Mouse (Mus musculus) limb, embryonic 12.5 days (tissue): ENCODE measurements around the gene Rab3b. TPM values are rescaled to one million over a fixed set of nuclear protein-coding genes. Genes with fewer than 3 reads are reported as not detected.
"Not testable (repeated sequence)": the region's sequence is repeated elsewhere in the genome, so short reads cannot be mapped to it uniquely, and the experiment has no call there.

Experiments used
- ATAC-seq: fragments of 200-750 bp; cut with Nextera tagmentation; 2 replicates; pipeline ENCODE4 v1.8.0; 2017; ENCODE audit warnings: low read depth, moderate TSS enrichment; ENCODE audit not compliant: insufficient number of reproducible peaks, insufficient read depth, low FRiP score, low TSS enrichment
- H3K27ac ChIP-seq: fragments of 300-500 bp; sonication (generic); 2 replicates; pipeline ENCODE4 v1.5.1; 2016; ENCODE audit warnings: mild to moderate bottlenecking, moderate library complexity
- H3K27me3 ChIP-seq: fragments of 300-500 bp; sonication (generic); 2 replicates; pipeline ENCODE4 v1.6.1; 2016; ENCODE audit warnings: mild to moderate bottlenecking, moderate library complexity
- H3K36me3 ChIP-seq: fragments of 300-500 bp; sonication (generic); 2 replicates; pipeline ENCODE4 v1.6.1; 2016; ENCODE audit warnings: mild to moderate bottlenecking, moderate library complexity
- H3K4me1 ChIP-seq: fragments of 300-500 bp; sonication (generic); replicated peaks from 2 replicates; pipeline ENCODE4 v1.6.1; 2016
- H3K4me2 ChIP-seq: fragments of 300-500 bp; sonication (generic); 2 replicates; pipeline ENCODE4 v1.6.1; 2016; ENCODE audit warnings: mild to moderate bottlenecking, moderate library complexity
- H3K4me3 ChIP-seq: fragments of 300-500 bp; sonication (generic); replicated peaks from 2 replicates; pipeline ENCODE4 v1.5.1; 2016; ENCODE audit warnings: mild to moderate bottlenecking
- H3K9ac ChIP-seq: fragments of 300-500 bp; sonication (generic); replicated peaks from 2 replicates; pipeline ENCODE4 v1.6.1; 2016; ENCODE audit warnings: mild to moderate bottlenecking, moderate library complexity
- H3K9me3 ChIP-seq: fragments of 300-500 bp; sonication (generic); 2 replicates; pipeline ENCODE4 v1.6.1; 2016; ENCODE audit warnings: mild to moderate bottlenecking, moderate library complexity
- WGBS: fragments of 180-500 bp; shearing (Covaris S2); methylation state at CpG from one replicate; pipeline ENCODE4 v1.1.7; 2016; 5-methylcytosine and 5-hydroxymethylcytosine counted together
- polyA plus RNA-seq: library from polyadenylated mRNA; unstranded; fragments of >200 nt; fragmentation: Nextera tagmentation; extraction: Ambion mirVana; gene quantifications from 2 replicates; pipeline ENCODE4 v1.2.1, GENCODE M21; 2016

Gene Rab3b
- polyA plus RNA-seq, 1 experiment from 2014 or later: 15.6 TPM

DNA sequence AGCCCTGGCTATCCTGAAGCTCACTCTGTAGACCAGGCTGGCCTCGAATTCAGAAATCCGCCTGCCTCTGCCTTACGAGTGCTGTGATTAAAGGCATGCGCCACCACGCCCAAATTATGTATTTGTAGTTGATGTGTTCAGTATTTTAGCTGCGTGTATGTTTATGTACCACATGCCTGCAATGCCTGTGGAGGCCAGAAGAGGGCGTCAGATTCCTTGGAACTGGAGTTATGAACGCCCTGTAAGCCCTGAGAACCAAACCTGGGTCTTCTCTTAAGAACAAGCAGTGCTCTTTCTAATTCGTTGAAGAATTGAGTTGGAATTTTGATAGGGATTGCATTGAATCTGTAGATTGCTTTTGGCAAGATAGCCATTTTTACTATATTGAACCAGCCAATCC lies 49.1 kb downstream of the Rab3b start:
- not testable (repeated sequence) for H3K27ac ChIP-seq, H3K9me3 ChIP-seq, H3K4me2 ChIP-seq, H3K27me3 ChIP-seq, H3K36me3 ChIP-seq, H3K4me3 ChIP-seq, H3K4me1 ChIP-seq, H3K9ac ChIP-seq, ATAC-seq
- 79% methylated on average over 9 of the region's 9 CpGs for WGBS

DNA sequence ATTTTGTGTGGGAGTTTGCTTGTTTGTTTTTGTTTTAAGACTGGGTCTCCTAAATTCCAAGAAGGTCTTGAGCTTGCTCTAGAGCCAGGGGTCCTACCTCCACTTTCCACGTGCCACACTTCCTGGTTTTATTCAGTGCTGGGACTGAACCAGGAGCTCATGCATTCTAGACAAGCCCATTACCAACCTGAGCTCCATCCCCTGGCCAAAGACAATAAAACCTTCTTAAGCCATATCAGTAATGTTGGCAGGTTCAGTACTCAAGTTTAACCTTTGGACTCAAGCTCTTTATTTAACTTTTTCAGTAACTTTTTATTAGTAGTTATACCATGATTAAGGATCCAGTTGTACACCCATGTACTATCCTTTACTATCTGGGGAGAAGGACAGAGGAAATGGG lies 54.3 kb downstream of the Rab3b start:
- WGBS: 64% methylated on average over 1 of the region's 1 CpGs
- no peak overlapping the region for H3K4me2 ChIP-seq
- no peak for ATAC-seq

DNA sequence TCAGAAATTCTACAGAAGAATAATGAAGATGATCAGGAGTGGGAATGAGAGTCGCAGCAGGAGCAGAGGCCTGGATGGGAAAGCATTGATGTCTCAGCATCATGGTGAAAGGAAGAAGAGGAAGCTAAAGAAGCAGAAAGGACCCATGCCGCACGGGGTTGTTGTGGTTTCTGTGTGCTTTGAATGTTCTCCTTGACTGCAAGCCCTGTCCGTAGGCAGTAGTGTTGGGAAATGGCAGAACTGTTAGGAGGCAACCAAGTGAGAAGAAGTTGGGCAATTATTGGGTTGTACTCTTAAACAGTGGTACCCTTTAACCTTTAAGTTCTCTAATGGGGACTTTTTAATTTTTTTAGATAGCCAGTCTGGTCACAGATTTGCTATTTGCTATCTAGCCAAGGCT lies 56.0 kb downstream of the Rab3b start:
- WGBS: 95% methylated on average over 4 of the region's 4 CpGs
- Histone ChIP-seq H3K4me3 (no peak overlapping the region), H3K9ac (no peak overlapping the region), H3K9me3 (no peaks in the 10 kb centered on the region), H3K27ac (no peak overlapping the region), H3K4me2 (no peak overlapping the region), H3K4me1 (0 out of 2 replicates have a peak, but pooled peaks cover 9% of the 10 kb centered on the region), H3K27me3 (no peaks in the 10 kb centered on the region), H3K36me3 (no peaks in the 10 kb centered on the region)
- ATAC-seq: no peak

More for the DNA sequence above, 54.3 kb downstream of the Rab3b start:
- Histone ChIP-seq H3K9ac (no peak overlapping the region), H3K36me3 (no peaks in the 10 kb centered on the region), H3K27me3 (no peaks in the 10 kb centered on the region), H3K27ac (no peak overlapping the region), H3K9me3 (no peaks in the 10 kb centered on the region), H3K4me3 (no peak overlapping the region), H3K4me1 (0 out of 2 replicates have a peak, but pooled peaks cover 4% of the 10 kb centered on the region)

DNA sequence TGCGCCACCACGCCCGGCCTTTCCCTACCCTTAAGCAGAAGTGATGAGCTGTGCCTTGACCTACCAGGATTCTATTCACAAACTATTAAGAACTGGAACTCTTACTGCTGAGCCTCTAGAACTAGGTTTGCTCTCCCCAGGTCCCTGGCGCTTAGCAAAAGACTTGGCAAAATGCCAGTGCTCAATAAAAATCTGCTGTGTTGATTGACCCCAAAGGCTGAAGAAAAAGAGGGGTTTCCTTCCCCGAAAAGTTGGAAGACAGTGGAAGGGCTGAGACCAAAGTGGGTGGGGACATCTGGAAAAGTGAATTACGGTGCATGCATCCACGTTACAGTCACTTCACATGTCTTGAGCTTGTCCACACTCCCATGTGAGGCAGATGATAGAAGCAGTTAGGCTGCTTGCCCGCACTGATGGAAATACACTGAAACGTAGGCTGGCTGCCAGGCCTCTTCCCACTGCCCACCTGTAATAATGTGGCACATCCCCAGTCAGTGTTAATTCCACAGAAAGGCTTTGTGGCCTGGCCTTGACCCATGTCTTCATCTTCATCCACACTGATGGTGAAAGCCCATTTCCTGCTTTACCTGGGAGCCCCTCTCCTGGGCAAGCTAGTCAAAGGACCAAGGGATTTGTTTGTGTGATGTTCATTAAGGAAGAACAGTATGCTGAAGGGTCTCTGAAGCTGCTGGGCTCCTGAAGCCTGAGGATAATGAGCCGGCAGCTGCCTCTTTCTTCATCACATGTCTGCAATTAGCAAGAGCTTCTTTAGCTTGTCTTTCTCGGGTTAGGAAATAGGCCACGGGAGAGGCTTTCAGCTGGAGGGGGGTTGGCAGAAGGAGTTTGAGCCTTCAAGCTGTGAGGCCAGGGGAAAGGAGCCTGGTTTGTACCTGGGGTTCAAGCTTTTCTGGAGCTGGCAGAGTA lies 59.2 kb downstream of the Rab3b start:
- Histone ChIP-seq H3K27ac (no peak overlapping the region), H3K4me2 (no peak overlapping the region), H3K36me3 (no peaks in the 10 kb centered on the region), H3K9me3 (no peaks in the 10 kb centered on the region), H3K27me3 (no peaks in the 10 kb centered on the region), H3K9ac (no peak overlapping the region), H3K4me3 (no peak overlapping the region), H3K4me1 (peaks cover 13% of the 10 kb centered on the region; the same call in 1 of the 2 replicates)
- WGBS: 58% methylated on average over 12 of the region's 12 CpGs
- no peak for ATAC-seq

DNA sequence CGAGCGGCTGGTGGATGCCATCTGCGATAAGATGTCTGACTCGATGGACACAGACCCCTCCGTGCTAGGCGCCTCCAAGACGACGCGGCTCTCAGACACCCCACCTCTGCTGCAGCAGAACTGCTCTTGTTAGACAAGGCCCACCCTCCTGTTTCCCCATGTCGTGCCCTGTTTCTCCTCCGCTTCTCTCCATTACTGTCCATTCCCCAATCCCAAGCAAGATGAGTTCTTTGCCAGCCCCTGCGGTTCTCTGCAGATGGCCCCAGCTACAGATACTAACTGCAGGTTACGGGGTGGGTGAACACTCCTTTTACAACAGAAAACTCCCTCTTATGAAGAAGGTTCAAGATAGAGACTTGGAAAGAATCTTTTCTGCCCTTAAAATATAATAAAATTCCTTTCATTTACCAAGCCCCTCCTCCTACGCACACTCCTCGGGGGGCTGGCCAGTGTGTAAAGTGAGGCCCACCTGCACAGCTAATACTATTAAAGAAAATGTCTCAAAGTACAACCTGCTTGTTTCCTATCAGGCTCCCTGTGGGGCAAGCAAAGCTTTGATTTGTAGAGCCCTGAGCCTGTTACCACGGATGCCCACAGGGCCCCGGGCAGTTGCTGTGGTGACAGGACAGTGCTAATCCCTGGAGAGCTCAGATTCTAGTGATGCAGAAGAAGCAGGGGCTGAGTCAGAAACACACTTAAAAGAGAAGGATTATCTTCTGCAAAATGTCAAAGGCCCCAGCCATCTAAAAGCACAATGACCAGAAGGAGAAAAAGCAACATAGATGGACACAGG lies 62.0 kb downstream of the Rab3b start:
- H3K27ac ChIP-seq: no peak overlapping the region
- no peaks in the 10 kb centered on the region for H3K36me3 ChIP-seq
- 77% methylated on average over 17 of the region's 17 CpGs for WGBS
- no peaks in the 10 kb centered on the region for H3K9me3 ChIP-seq
- no peak overlapping the region for H3K9ac ChIP-seq
- no peak overlapping the region for H3K4me2 ChIP-seq
- no peaks in the 10 kb centered on the region for H3K27me3 ChIP-seq
- ATAC-seq: no peak
- H3K4me3 ChIP-seq: no peak overlapping the region
- peaks cover 13% of the 10 kb centered on the region; the same call in 1 of the 2 replicates for H3K4me1 ChIP-seq

DNA sequence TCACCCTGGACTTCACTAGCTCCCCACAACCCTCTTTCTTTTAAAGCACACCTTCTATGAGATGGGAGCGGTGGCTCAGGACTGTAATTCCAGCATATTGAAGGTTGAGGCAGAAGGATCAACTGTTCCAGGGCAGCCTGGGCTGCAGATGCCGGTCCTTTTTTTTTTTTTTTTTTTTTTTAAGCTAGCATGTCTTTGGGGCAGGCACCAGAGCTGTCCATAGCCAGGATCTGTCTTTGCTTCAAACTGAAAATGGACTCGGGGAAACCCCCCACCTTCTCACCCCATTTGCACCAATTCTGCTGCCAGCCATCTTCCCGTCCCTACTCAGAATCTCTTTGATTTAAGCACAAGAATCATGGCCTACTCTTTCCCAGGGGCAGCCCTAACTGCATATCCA lies 63.3 kb downstream of the Rab3b start:
- ATAC-seq: no peak
- 80% methylated on average over 4 of the region's 4 CpGs for WGBS

DNA sequence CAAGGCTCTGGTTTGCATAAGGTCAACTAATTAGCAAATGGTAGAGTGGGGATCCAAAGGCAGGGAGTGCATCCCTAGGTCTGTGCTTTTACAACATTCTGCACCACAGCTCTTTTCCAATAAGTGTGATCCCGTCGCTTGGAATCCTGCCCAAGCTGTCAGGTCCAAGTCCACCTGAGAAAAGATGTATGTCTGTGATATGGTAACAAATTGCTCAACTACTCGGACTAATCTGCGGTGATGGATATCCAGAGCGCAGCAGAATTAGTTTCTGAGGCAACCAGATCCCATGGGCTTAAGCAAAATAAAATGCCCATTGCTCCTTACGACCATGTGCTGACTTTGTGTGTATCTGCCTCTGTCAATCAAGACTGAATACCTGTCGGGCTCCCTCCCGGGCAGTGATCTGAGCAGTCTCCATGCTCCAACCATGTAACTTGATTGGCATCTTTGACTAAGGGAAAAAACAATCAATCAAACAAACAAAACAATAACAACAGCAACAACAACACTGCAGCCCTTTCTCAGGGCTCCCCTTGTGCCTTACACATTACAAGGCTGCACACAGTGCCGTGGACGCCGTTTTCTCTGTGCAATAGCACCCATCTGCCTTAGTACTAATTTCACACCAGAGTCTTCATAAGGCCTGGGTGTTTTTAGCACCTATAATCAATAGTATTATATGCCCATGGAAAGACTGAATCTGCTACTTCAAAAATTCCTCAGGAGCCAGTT lies 64.3 kb downstream of the Rab3b start:
- H3K9me3 ChIP-seq: no peaks in the 10 kb centered on the region
- no peak overlapping the region for H3K9ac ChIP-seq
- ATAC-seq: no peak
- no peak overlapping the region for H3K4me2 ChIP-seq
- no peaks in the 10 kb centered on the region for H3K36me3 ChIP-seq
- H3K27ac ChIP-seq: no peak overlapping the region
- WGBS: 85% methylated on average over 11 of the region's 11 CpGs
- H3K4me3 ChIP-seq: no peak overlapping the region
- peaks cover 10% of the 10 kb centered on the region; the same call in 1 of the 2 replicates for H3K4me1 ChIP-seq
- H3K27me3 ChIP-seq: no peaks in the 10 kb centered on the region

More for the DNA sequence above, 63.3 kb downstream of the Rab3b start:
- no peak overlapping the region for H3K4me3 ChIP-seq
- H3K36me3 ChIP-seq: no peaks in the 10 kb centered on the region
- no peak overlapping the region for H3K4me2 ChIP-seq
- H3K27me3 ChIP-seq: no peaks in the 10 kb centered on the region
- H3K9ac ChIP-seq: no peak overlapping the region
- no peak overlapping the region for H3K27ac ChIP-seq
- H3K9me3 ChIP-seq: no peaks in the 10 kb centered on the region
- peaks cover 13% of the 10 kb centered on the region; the same call in 1 of the 2 replicates for H3K4me1 ChIP-seq

DNA sequence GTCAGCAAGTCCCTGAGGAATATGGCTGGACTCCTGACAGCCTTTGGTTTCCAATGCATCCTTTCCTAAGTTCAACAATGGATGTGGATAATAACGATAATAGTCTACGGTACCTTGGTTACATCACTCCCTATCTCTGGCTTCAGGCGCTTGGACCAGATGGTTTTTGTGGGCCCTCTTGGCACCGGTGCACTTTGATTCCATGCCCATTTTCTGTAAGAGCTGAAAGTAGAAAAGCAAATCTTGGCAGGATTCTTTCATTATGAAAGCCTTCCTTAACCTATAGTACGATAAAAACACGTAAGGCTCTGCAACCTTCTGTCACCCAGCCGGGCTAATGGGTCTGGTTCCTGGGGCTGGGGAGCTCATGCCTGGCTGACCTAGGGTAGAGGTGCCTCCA lies 70.3 kb downstream of the Rab3b start:
- H3K27me3 ChIP-seq: no peaks in the 10 kb centered on the region
- H3K36me3 ChIP-seq: no peaks in the 10 kb centered on the region
- no peaks in the 10 kb centered on the region for H3K9me3 ChIP-seq
- no peak overlapping the region for H3K4me2 ChIP-seq
- 92% methylated on average over 7 of the region's 7 CpGs for WGBS
- H3K27ac ChIP-seq: no peak overlapping the region
- H3K4me3 ChIP-seq: no peak overlapping the region
- H3K4me1 ChIP-seq: no peaks in the 10 kb centered on the region
- no peak for ATAC-seq
- H3K9ac ChIP-seq: no peak overlapping the region

DNA sequence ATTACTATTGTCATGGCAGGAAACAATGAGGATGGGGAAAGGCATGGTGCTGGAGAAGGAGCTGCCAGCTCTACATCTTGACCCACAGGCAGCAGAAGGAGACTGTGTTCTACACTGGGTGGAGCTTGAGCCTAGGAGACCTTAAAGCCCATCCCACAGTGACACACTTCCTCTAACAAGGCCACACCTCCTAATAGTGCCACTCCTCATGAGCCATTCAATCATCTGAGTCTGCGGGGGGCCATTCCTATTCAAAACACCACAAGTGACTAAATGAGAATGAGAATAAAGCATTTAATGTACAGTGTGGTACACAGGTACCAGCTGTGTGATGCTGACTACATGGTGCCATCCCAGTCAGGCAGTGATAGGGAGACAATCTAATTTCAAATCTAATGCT lies 71.3 kb downstream of the Rab3b start:
- Histone ChIP-seq H3K27ac (no peak overlapping the region), H3K4me3 (no peak overlapping the region), H3K4me2 (no peak overlapping the region), H3K9ac (no peak overlapping the region), H3K9me3 (no peaks in the 10 kb centered on the region), H3K4me1 (no peaks in the 10 kb centered on the region), H3K27me3 (no peaks in the 10 kb centered on the region), H3K36me3 (no peaks in the 10 kb centered on the region)
- ATAC-seq: no peak
- 81% methylated on average over 1 of the region's 1 CpGs for WGBS

DNA sequence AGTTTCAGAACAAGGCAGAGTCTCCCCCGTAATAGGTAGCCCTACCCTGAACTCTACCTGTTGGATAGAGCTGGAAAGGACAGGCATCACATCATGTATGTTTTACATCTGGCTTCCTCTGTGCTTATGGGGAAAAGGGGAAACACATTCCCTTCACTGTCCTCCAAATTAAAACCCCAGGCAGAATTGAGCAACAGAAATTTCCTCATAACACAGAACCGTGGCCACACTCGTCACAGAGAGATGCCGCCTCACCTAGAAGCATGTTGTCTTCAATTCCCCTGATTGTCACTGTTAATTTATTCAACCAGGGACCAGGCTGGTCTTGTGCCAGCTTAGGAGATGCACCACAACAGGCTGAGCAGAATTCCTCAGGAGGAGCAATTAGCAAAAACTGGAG lies 72.8 kb downstream of the Rab3b start:
- Histone ChIP-seq H3K9me3 (no peaks in the 10 kb centered on the region), H3K36me3 (no peaks in the 10 kb centered on the region), H3K27ac (no peak overlapping the region), H3K4me1 (no peaks in the 10 kb centered on the region), H3K4me2 (no peak overlapping the region), H3K27me3 (no peaks in the 10 kb centered on the region), H3K9ac (no peak overlapping the region), H3K4me3 (no peak overlapping the region)
- 89% methylated on average over 4 of the region's 4 CpGs for WGBS
- no peak for ATAC-seq

DNA sequence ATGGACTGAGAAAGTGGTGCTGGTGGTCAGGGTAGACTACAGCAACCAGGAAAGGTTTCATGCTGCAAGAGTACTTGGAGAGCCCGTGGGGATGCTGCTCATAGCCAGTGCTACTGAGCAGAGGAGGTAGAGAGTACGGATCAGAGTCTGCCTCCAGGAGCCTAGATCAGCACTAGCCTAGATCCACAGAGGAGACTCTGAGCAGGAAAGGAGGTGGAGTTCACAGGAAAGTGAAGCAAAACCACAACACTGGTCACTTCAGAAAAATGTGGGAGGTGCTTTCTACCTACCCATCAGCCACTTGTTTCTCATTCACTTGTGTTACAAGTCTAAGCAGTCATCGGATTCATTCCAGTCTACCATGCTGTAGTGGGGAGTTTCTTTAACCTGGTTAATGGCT lies 80.8 kb downstream of the Rab3b start:
- Histone ChIP-seq H3K4me1 (no peaks in the 10 kb centered on the region), H3K4me2 (no peak overlapping the region), H3K36me3 (no peaks in the 10 kb centered on the region), H3K27ac (no peak overlapping the region), H3K9ac (no peak overlapping the region), H3K9me3 (no peaks in the 10 kb centered on the region), H3K27me3 (no peaks in the 10 kb centered on the region), H3K4me3 (no peak overlapping the region)
- ATAC-seq: no peak
- WGBS: 89% methylated on average over 3 of the region's 3 CpGs
